ENCODE assay signal across 15 mouse cellular contexts in genomic region chr2:11365371-11365770, GRCm38 (mm10).
A peak's percentile ranks its signal among the peaks of the same experiment; 100 is the strongest.
DNase-seq lines count a peak whose midpoint lies in the region; ATAC-seq and TF ChIP-seq lines count a peak whose summit lies in the region.
"Had no signal": no experiment of that assay in that cellular context is flagged by ENCODE, and none has a peak within 500 bp of the region (broad histone marks: within the 10 kb centered on the region; RNA-seq: fewer than 3 reads in every experiment).

No protein-coding gene starts in this region.

- peaks cover 2% of the 10 kb centered on the region; the same call in 1 of the 2 replicates for H3K36me3 ChIP-seq in heart, adult 2 months (ENCODE audit: control insufficient read depth, insufficient read depth, low read length)
- H3K36me3 ChIP-seq in heart, embryonic 12.5 days, result no peaks in the 10 kb centered on the region
- H3K36me3 ChIP-seq: intestine, embryonic 15.5 days had no signal

- H3K27ac ChIP-seq in heart, adult 2 months, result peak overlapping the region; percentile 51
- H3K27ac ChIP-seq in heart, embryonic 12.5 days (ENCODE audit: poor library complexity, severe bottlenecking), result no peak overlapping the region
- H3K27ac ChIP-seq: intestine, embryonic 15.5 days; left cerebral cortex, adult 2 months had no signal

- no peaks in the 10 kb centered on the region for H3K9me3 ChIP-seq in heart, embryonic 12.5 days (replicated peaks)
- H3K9me3 ChIP-seq: intestine, embryonic 15.5 days; megakaryocyte, embryonic 14.5 days had no signal

- no peak for ATAC-seq in heart, embryonic 12.5 days (ENCODE audit: insufficient number of reproducible peaks, low FRiP score)
- ATAC-seq: activated CD4-positive, CD25-positive, alpha-beta regulatory T cell, adult 4 months; forebrain, postnatal 0 days; intestine, embryonic 15.5 days had no signal

- H3K4me3 ChIP-seq in heart, adult 2 months, result no peak overlapping the region
- no peak overlapping the region for H3K4me3 ChIP-seq in heart, embryonic 12.5 days
- H3K4me3 ChIP-seq: intestine, embryonic 15.5 days; left cerebral cortex, adult 2 months; megakaryocyte, embryonic 14.5 days had no signal

- no peak for TF ChIP-seq CTCF in heart, adult 2 months (IDR thresholded peaks at IDR 0.05)

- DNase-seq in heart, adult 2 months, result peak; percentile 21 to 46
- peak; percentile 28 for DNase-seq in retina, postnatal 1 day
- DNase-seq in retina, embryonic 14.5 days (ENCODE audit: low spot score), result no peak
- peak; percentile 50 to 55 for DNase-seq in heart, postnatal 10 days
- peak; percentile 57 for DNase-seq in skeletal muscle tissue, adult 2 months (ENCODE audit: low read depth, low spot score)
- no peak for DNase-seq in spleen, adult 12 weeks (ENCODE audit: low spot score)
- DNase-seq in left cerebral cortex, postnatal 10 days (ENCODE audit: extremely low spot score in 1 of 2, low spot score in 2 of 2), result no peak
- DNase-seq: cerebellum, adult 9-11 months; forebrain, postnatal 0 days had no signal

- no peak overlapping the region for H3K4me2 ChIP-seq in heart, embryonic 12.5 days
- H3K4me2 ChIP-seq: intestine, embryonic 15.5 days; liver, embryonic 11.5 days had no signal

- H3K27me3 ChIP-seq in heart, adult 2 months (ENCODE audit: control insufficient read depth, insufficient read depth, low read length), result no peaks in the 10 kb centered on the region
- H3K27me3 ChIP-seq in heart, embryonic 12.5 days (replicated peaks), result no peaks in the 10 kb centered on the region
- H3K27me3 ChIP-seq: intestine, embryonic 15.5 days; megakaryocyte, embryonic 14.5 days had no signal

- TF ChIP-seq EP300 in heart, adult 2 months (IDR thresholded peaks at IDR 0.05; ENCODE audit: insufficient read depth, low read depth, low read length), result no peak

- H3K9ac ChIP-seq in heart, adult 2 months (ENCODE audit: low read depth, low read length), result no peak overlapping the region
- no peak overlapping the region for H3K9ac ChIP-seq in heart, embryonic 12.5 days
- H3K9ac ChIP-seq: forebrain, postnatal 0 days; intestine, embryonic 15.5 days had no signal

- WGBS in heart, adult 2 months, result 41% methylated on average over 4 of the region's 4 CpGs
- WGBS in heart, embryonic 12.5 days, result 67% methylated on average over 4 of the region's 4 CpGs

- TF ChIP-seq POLR2A in heart, adult 2 months (IDR thresholded peaks at IDR 0.05; ENCODE audit: insufficient read depth, low read depth, low read length), result no peak

- peaks cover 1% of the 10 kb centered on the region; the same call in 1 of the 2 replicates for H3K4me1 ChIP-seq in heart, adult 2 months (ENCODE audit: control insufficient read depth, insufficient read depth, low read length)
- H3K4me1 ChIP-seq in heart, embryonic 12.5 days (replicated peaks), result no peaks in the 10 kb centered on the region
- H3K4me1 ChIP-seq: intestine, embryonic 15.5 days had no signal

- intact Hi-C loops in heart, adult 2 months (cut with DNase I), result loop anchor here (1.0 to 2.0 kb wide), 2 partner anchors 65 to 137 kb away; no protein-coding TSS in a partner anchor
- intact Hi-C loops in heart, postnatal 10 days (cut with DNase I), result no loop called here
- intact Hi-C loops in left cerebral cortex, postnatal 10 days (cut with DNase I), result no loop called here

- H3K79me2 ChIP-seq in heart, adult 2 months (replicated peaks; ENCODE audit: control insufficient read depth, insufficient read depth, low read length), result no peaks in the 10 kb centered on the region

Comparison
In these comparisons a context has a peak if more than half of its experiments do, and no peak if none do; other contexts are left out.
1. DNase-seq: peak in heart, adult 2 months (2 of 2), retina, postnatal 1 day (single experiment), heart, postnatal 10 days (2 of 2) and skeletal muscle tissue, adult 2 months (single experiment); none in retina, embryonic 14.5 days (single experiment), spleen, adult 12 weeks (single experiment) and left cerebral cortex, postnatal 10 days (0 of 2).